Mouse (Mus musculus): ENCODE data around the gene Tspan1.

DNA sequence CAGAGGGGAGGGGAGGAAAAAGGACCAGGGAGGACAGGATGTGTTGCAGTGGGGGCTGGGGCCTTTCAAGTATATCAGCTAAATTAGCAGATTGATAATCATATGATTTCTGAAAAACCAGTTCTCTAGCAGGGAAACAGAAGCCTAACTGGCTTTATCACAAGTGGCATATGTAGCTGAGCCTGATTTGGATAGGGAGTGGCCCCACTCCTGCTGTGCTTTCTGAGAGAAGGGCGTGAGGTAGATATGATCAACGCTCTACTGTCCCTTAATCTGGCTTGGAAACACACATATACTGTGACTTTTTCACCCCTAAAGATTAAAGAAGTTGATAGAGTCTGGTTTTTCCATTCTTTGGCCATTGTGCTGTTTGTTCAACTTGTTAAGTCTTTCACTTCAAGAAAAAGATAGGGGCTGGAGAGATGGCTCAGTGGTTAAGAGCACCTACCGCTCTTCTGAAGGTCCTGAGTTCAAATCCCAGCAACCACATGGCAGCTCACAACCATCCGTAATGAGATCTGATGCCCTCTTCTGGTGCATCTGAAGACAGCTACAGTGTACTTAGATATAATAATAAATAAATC is 41.5 kb downstream of the Tspan1 start:
- TF ChIP-seq CTCF (IDR thresholded peaks at IDR 0.05; ENCODE audit: control insufficient read depth, insufficient read depth, insufficient replicate concordance, low read depth, low read length) (no peak), POLR2A (IDR thresholded peaks at IDR 0.05; ENCODE audit: control insufficient read depth, low read depth, low read length) (no peak)

Data from testis, adult 2 months (tissue).